In the genomic region with DNA sequence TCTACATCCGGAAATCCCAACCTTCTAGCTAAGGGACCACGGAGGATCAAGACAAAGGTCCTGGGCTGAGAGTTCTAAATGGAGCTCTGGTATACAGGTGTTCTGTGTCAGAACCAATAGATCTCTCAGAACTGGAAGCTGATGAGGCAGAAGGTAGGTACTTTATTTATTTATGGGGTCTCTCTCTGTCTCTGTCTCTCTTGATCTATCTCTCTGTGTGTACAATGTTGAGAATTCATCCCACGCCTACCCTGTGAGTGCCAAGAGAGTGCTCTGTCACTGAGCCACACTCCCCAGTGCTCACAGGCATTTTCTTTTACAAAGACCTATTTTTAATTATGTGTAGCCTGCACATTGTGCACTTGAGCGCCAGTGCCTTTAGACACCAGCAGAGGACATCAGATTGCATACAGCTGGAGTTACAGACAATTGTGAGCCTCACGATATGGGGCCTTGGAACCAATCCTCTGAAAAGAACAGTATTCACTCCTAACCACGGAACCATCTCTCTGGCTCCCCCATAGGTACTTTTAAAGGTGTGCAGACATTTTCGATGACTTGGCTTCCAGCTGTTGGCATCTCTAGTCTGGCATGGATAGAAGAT, we compare ENCODE assay signal across 8 mouse cellular contexts. TPM values are rescaled to one million over a fixed set of nuclear protein-coding genes. Genes with fewer than 3 reads are reported as not detected.
DNase-seq lines count a peak whose midpoint lies in the region; ATAC-seq and TF ChIP-seq lines count a peak whose summit lies in the region.

A gene (minus strand): TSS at position 51 of the 604 bp plus-strand sequence.

- H3K4me1 ChIP-seq in bone marrow macrophage, adult 2 months (ENCODE audit: control insufficient read depth, insufficient read depth, low read length): no peaks in the 10 kb centered on the region
- H3K4me1 ChIP-seq in midbrain, embryonic 13.5 days (replicated peaks): no peaks in the 10 kb centered on the region

- H3K4me2 ChIP-seq in midbrain, embryonic 13.5 days (replicated peaks): no peak within 1 kb of the TSS

- TF ChIP-seq POLR2A in bone marrow macrophage, adult 2 months (IDR thresholded peaks at IDR 0.05; ENCODE audit: borderline replicate concordance, low read depth, low read length): no peak

- no peaks in the 10 kb centered on the region for H3K9me3 ChIP-seq in midbrain, embryonic 13.5 days

- no peak for DNase-seq in layer of hippocampus, adult 2 months (ENCODE audit: low spot score in 2 of 2)
- no peak for DNase-seq in layer of hippocampus, adult 11-12 months (ENCODE audit: low spot score)
- DNase-seq in gonadal fat pad, adult 2 months (ENCODE audit: low read depth): no peak
- no peak for DNase-seq in layer of hippocampus, postnatal 10 days (ENCODE audit: low spot score in 2 of 2)
- DNase-seq in spleen, postnatal 36 days (ENCODE audit: low spot score in 2 of 2): no peak
- DNase-seq in retina, postnatal 1 day: no peak

- WGBS in midbrain, embryonic 13.5 days: 70% methylated on average over 7 of the region's 7 CpGs

- TF ChIP-seq CTCF in layer of hippocampus, adult 2 months (conservative IDR thresholded peaks at IDR 0.05): no peak
- TF ChIP-seq CTCF in bone marrow macrophage, adult 2 months (IDR thresholded peaks at IDR 0.05; ENCODE audit: low read depth, low read length): no peak

- H3K4me3 ChIP-seq in layer of hippocampus, adult 2 months: no peak within 1 kb of the TSS
- no peak within 1 kb of the TSS for H3K4me3 ChIP-seq in bone marrow macrophage, adult 2 months (ENCODE audit: insufficient read depth, low read length)
- H3K4me3 ChIP-seq in midbrain, embryonic 13.5 days (replicated peaks): no peak within 1 kb of the TSS

- ATAC-seq in midbrain, embryonic 13.5 days: no peak

- H3K9ac ChIP-seq in midbrain, embryonic 13.5 days (replicated peaks): no peak within 1 kb of the TSS

- no peaks in the 10 kb centered on the region for H3K36me3 ChIP-seq in midbrain, embryonic 13.5 days

- H3K27me3 ChIP-seq in midbrain, embryonic 13.5 days: no peaks in the 10 kb centered on the region

- no peak within 1 kb of the TSS for H3K27ac ChIP-seq in layer of hippocampus, adult 2 months
- no peak within 1 kb of the TSS for H3K27ac ChIP-seq in bone marrow macrophage, adult 2 months (ENCODE audit: insufficient read depth, low read depth, low read length)
- H3K27ac ChIP-seq in midbrain, embryonic 13.5 days: no peak within 1 kb of the TSS

RNA-seq across cellular contexts. Expression of the gene that starts here (rescaled TPM):
- total RNA-seq in layer of hippocampus, adult 2 months (2021): 100 to 1,000 TPM; 124 to 136 TPM
- 129 and 131 TPM in 2 replicates for polyA plus RNA-seq in bone marrow macrophage, adult 2 months (2012; ENCODE audit: insufficient read depth, insufficient read length, missing spikeins)
- 37.9 and 41.1 TPM in 2 replicates for polyA plus RNA-seq in gonadal fat pad, adult 2 months (2012; rRNA removed)
- 100 to 1,000 TPM; 142 to 150 TPM for total RNA-seq in layer of hippocampus, postnatal 10 days (2021)
- polyA plus RNA-seq in midbrain, embryonic 13.5 days (2015; fragmentation: Nextera tagmentation; extraction: Ambion mirVana): 176 and 179 TPM in 2 replicates
